Mouse (Mus musculus) spleen, embryonic (tissue): ENCODE data around the gene Chchd2.
"Not testable (repeated sequence)": the region's sequence is repeated elsewhere in the genome, so short reads cannot be mapped to it uniquely, and the experiment has no call there.

Source experiments
- CTCF ChIA-PET: fragments of 350-600 bp; sonication (Branson Sonifier 250); formaldehyde crosslinking; loops from one replicate; lab custom pipeline; 2022; lab: Charles Lee

Gene Chchd2

DNA sequence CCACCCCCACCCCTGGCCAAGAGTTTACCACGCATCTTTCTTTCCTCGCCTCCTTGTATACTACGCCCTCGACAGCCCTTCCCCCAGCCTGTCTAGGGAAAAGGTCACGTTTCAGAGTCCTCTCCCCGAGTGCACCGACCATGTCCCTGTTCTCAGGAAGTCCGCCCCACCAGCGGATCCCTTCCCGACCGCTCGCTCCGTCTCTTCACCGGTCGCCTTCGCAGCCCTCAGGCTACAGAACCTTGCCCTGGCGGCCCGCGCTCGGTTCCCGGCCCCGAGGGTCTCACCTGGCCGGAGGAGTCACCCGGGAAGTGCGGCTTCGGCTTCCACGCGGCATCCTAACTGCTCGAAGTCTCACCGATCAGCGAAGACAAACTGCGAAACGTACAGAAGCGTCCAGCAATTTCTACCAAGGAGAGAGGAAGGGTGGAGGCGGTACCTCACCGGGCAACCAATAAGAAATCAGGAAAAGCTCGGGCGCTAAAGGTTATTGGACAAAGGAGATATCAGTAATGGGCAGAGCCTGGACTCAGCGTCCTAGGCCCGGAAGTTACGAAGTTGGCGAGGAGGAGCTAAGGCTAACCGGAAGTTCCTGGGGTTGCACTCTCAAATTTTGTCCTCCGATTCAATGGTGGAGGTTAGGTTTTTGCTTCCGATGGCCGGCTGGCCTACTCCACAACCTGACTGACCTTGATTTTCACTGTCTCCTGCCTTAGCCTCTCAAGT lies at the start of gene Chchd2:
Gene Chchd2, minus strand, starts transcription at position 560 of the 726 bp plus-strand sequence.
- CTCF ChIA-PET: interaction anchor here (0.9 kb wide), 1 partner anchor 21 kb away, joined by 5 read pairs; no protein-coding TSS in a partner anchor

DNA sequence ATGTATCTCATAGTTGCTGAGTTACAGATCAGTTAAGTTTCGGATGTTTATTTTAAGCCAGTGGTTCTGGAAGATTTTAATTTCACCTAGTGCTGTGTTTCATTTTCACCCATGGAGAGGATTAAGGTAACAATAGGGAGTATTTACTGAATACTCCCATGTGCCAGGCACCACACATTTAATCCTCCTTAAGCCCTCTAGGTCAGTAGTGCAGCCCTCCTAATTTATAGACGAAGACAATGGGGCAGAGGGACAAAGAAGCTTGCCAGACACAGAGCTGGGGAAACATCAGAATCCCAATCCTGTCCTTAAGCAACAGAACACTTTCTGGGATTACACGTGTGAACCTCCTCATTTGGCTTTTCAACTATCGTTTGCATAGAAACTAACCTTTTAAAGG lies 49.7 kb upstream of the Chchd2 start:
- CTCF ChIA-PET: no interaction called here

DNA sequence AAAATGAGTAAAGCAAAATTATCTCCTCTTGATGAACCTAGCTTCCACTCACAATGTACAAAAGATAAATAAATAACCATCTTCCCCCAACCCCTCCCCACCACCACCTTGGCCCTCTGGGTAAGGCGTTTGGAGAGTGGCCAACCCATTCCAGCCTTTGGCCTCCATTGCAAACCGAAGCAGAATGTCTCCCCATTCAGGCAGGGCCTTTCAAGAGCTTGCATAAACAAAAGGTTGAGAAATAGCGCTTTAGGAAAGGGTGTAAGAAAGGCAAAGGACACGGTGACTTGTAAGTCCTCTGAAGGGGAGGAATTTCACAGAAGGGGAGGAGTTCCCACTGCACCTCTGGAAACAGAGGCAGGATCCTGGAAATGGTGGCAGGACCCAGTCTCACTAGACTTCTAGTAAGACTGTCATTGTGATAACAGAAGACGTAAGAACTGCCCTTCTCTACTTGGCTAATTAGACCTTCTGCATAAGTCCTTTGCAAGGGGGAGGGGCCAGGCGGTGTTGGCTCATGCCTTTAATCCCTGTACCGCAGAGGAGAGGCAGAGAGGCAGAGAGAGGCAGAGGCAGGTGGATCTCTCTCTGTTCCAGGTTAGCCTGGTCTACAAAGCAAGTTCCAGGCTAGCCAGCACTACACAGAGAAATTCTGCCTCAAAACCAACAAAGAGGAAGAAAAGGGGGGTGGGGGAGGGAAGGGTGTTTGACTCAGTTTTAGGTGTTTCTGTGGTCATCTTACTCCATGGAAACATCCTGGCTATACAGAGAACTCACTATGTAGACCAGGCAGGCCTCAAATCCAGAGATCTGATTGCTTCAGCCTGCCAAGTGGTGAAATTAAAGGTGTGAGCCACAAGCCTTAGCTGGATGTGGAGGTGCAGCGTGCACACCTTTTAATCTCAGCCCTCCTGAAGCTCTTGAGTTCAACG lies 42.9 kb upstream of the Chchd2 start:
- CTCF ChIA-PET: no interaction called here

DNA sequence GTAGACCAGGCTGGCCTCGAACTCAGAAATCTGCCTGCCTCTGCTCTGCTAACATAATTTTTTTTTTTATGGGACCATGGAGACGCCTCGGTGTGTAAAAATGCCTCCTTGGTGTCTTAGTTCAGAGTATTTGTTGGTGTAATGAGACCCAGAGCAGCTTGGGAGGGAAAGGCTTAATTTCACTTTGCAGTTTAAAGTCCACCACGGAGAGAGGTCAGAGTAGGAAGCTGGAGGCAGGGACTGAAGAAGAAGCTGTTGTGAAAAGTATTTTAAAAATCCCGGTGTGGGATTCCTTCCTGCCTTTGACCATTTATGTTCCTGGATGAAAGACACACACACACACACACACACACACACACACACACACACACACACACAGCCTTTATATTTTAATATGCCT lies 38.7 kb upstream of the Chchd2 start:
- CTCF ChIA-PET: interaction anchor here (0.5 kb wide), 1 partner anchor 9 kb away, joined by 16 read pairs; no protein-coding TSS in a partner anchor

DNA sequence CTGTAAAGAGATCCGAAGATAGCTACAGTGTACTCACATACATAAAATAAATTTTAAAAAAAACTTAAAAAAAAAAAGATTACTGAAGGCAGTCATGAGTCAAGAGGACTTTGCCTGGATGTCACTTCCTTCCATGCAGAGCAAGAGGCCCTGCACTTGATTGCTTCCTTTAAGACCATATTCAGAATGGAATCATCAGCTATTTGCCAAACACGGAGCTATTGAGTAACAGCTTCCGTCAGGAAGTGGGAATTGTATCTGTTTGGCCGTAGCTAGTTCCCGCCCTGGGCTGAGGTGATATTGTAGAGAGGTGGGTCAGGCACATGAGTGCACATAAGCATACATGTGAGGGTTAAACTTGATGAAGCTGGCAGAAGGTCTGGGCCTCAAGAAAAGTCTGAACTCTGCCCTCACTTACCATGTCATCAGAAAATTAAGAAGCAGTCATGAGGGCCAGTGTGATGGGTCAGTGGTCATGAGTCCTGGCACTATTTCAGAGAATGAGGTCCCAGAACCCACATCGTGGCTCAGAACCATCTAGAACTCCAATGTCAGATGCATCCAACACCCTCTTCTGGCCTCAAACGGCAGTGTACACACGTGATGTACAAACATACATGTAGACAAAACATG lies 37.7 kb upstream of the Chchd2 start:
- CTCF ChIA-PET: no interaction called here

DNA sequence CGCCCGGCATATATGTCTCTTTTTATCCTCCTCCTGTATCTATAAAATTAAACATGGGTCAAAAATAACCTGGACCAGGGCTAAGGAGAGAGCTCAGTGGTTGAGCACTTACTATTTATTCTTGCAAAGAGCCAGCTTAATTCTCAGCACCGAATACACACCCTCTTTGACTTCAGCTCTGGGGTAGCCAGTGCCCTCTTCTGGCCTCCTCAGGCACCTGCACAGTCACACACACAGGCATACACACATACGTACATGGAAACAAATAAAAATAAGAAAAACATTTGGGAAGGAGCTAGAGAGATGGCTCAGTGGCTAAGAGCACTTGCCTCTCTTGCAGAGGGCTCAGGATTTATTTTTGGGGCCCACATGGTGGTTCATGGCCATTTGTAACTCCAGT lies 34.7 kb upstream of the Chchd2 start:
- CTCF ChIA-PET: no interaction called here

DNA sequence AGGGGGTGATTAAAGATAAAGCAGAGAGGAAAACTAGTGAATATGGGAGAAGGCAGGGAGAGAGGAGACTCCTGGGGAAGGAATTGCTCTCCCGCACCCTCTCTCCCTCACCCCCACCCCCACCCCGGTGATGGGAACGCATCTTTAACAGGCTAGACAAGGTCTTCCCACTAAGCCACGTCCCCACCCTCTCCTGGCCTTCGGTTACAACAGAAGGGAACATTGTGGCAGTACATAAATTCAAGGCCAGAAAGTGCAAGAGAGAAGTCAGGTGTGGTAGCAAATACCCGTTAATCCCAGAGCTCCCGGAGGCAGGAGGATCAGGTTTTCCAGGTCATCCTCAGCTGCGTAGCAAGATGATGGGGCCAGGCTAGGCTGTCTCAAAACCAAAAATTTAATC lies 32.0 kb upstream of the Chchd2 start:
- CTCF ChIA-PET: no interaction called here

DNA sequence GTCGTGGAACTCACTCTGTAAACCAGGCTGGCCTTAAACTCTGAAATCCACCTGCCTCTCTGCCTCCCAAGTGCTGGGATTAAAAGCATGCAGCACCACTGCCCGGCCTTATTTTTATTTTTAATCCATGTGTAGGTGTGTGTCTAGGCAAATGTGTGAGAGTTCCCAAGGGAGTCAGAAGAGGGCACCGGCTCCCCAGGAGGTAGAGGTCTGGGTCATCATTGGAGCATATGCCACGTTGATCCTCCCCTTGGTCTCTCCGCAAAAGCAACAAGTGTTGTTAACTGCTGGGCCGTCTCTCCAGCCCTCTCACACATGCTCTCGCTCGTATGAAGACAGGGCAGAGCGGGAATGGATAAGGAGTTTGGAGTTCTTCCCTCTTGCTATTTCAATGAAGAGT lies 31.5 kb upstream of the Chchd2 start:
- CTCF ChIA-PET: no interaction called here

DNA sequence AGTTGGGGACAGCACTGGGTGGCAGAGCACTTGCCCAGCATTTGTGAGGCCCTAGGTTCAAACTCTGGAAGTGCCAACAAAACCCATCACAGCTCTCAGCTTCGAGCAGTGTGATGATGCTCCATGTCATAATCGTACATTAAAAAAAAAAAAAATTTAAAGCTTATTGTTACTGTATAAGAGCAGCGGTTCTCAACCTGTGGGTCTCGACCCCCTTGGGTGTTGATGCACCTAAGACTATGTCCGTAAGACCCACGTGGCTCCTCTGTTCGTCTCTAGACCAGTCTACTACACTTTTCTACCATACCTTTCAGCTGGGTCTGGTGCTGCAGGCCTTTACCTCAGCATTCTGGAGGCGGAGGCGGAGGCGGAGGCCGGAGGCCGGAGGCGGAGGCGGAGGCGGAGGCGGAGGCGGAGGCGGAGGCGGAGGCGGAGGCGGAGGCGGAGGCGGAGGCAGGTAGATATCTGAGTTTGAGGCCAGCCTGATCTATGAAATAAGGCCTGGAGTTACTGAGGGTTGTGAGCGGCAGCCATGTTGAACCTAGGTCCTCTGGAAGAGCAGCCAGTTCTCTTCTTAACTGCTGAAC lies 30.9 kb upstream of the Chchd2 start:
- CTCF ChIA-PET: no interaction called here

DNA sequence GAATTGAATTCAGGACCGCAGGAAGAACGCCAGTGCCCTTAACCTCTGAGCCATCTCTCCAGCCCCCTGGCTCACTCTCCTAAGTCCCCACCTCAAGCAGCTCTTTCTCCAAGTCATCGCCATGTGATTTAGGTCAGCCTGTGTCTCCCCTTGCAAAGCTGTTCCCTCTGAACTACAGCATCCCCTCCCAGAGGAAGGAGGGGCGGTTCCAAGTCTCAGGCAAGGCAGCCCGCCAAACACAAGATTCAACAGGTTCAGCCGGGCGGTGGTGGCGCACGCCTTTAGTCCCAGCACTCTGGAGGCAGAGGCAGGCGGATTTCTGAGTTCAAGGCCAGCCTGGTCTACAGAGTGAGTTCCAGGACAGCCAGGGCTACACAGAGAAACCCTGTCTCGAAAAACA lies 28.2 kb upstream of the Chchd2 start:
- CTCF ChIA-PET: not testable (repeated sequence)

DNA sequence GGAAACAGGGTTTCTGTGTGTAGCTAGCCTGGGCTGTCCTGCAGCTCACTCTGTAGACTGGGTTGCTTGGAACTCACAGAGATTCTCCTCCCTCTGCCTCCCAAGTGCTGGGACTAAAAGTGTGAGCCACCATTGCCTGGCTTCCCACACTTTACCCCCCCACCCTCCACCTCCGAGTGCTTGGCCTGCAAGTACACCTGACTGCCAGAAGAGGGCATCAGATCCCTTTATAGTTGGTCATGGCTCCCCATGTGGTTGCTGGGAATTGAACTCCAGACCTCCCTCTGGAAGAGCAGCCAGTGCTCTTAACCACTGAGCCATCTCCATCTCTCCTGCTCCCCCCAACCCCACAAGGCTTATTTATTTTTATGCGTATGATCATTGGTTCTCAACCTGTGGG lies 26.8 kb upstream of the Chchd2 start:
- CTCF ChIA-PET: no interaction called here

DNA sequence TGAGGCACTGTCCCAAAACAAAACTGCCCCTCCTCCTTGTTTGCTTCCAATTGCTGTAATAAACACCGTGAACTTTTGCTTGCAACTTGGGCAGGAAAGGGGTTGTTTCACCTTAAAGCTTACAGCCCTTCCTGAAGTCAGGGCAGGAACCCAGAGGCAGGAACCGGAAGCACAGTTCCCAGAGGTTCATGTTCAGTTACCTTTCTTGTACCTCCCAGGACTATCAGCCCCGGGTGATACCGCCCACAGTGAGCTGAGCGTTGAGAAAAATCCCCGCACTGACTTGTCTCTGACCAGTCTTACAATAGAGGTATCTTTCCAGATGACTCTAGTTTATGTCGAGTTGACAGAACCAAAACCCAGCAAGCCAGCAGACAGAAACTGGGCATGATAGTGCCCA lies 22.3 kb upstream of the Chchd2 start:
- CTCF ChIA-PET: interaction anchor here (0.6 kb wide), 1 partner anchor 18 kb away, joined by 17 read pairs; no protein-coding TSS in a partner anchor

DNA sequence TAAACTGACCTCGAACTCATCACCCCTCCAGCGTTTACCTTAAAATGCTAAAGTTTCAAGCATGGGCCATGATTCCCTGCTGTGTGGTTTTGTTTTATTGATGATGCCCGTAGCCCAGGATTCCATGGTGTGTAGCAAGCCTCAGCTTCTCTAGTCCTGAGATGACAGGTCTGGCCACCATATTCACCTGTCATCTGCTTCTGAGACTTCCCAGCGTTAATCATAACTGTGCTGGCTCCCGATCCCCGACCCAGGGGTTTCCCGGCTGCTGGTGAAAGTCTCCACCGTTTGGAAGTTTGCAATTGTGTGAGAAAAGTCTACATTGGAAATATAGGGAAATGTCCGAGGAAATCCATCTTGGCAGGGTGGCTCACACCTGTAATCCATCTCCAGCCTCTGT lies 21.9 kb upstream of the Chchd2 start:
- CTCF ChIA-PET: interaction anchor here (0.6 kb wide), 1 partner anchor 33 kb away, joined by 3 read pairs; no protein-coding TSS in a partner anchor

DNA sequence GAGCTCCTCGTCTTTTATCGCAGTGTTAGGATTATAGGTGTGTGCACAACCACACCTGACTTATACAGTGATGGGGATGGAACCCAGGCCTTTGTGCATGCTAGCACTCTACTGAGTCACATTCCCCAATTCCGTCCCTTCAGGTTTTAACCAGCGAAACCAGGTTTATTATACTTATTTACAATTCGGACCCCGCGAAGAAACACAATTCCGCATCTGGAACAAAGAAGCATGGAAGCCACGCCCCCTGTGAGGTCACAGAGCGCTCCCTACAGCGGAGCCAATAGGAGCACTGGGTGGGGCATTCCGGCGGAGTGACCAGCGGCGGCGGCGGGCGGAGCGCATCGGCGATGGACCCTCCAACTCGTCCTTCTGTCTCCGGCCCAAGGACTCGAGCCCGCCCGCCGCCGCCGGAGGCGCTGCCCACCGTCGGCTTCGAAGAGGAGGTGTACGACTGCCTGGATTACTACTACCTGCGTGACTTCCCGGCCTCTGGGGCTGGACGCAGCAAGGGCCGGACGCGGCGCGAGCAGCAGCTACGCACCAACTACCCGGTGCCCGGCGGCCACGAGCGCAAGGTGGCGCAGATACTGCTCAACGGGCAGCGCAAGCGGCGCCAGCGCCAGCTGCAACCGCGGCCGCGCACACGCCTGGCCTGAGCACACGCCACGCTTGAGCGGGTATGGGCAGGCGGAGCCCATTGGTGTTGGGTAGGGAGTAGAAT lies 21.1 kb upstream of the Chchd2 start, which contains the start of gene Nupr1l:
Gene Nupr1l, plus strand, starts transcription at position 299 of the 724 bp plus-strand sequence.
- CTCF ChIA-PET: interaction anchor here (0.6 kb wide), 1 partner anchor 33 kb away, joined by 3 read pairs; no protein-coding TSS in a partner anchor

DNA sequence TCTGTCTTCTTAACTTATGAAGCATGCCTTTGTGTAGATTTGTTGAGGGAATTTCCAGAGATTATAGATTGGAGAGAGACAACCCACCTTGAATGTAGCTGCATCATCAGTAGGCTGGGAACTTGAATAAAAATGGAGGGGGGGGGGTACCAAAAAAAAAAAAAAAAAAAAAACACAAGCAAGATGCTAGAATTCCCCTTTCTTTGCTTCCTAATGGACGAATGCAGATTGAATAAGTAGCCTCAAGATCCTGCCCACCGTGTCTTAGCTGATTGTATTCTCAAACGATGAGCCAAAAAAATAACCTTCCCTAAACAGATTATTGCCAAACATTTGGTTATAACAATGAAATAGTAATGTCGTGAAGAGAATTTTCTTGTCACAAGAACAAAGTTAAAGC lies 20.5 kb upstream of the Chchd2 start:
- CTCF ChIA-PET: no interaction called here

DNA sequence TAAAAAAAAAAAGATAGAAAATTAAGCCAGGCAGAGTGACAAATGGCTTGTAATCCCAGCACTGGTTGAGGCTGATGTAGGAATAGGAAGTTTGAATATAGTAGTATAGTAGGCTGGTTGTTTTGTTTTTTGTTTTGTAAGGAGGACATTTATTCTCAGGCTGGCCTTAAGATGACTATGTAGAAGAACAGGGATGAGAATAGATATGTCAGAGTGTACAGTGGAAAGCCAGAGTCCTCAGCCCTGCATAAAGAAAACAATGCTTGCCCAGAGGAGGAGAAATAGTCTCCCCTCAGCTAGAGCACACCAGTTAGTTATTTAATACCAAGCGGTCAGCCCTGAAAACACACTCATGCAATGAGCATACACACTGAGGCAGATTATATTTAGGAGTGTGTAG lies 11.2 kb upstream of the Chchd2 start, which contains the start of gene Phkg1:
Gene Phkg1, minus strand, starts transcription at position 101 of the 400 bp plus-strand sequence.
- CTCF ChIA-PET: no interaction called here

DNA sequence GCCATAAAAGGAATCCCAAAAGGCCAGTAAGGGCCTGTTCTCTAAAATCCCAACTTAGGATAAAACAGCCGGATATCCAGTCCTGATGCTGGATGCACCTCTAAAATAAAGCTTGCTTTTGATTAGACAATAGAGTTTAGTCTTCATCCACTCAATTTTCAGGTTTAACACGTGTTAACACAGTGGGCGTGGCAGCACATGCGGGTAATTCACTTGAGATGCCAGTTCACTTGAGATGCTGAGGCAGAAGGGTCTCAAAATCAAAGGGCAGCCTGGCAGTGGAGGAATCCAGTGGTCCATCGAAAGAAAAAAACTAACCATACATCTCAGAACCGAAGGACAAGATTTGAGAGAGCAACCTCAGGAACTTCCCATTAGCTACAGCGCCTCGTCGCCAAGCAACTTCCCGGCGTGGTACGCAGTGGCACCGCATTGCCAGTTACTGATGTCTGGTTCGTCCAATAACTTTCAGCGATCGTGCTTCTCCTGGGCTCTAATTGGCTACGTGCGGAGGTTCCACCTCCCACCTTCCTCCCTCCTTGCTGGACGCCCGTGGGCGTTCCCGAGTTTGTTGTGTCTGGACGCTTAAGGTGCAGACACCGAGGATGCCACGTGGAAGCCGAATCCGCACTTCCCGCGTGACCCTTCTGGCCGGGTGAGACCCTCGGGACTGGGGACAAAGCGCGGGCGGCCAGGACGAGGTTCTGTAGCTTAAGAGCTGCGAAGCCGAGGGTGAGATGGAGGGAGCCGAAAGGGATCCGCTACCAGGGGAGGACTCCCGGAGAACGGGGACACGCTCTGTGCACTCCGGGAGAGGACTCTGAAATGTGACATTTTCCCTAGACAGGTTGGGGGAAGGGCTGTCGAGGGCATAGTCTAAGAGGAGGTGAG lies 8.2 kb upstream of the Chchd2 start, which contains the start of gene Zbed5:
Gene Zbed5, plus strand, starts transcription at position 526 of the 891 bp plus-strand sequence.
- CTCF ChIA-PET: interaction anchor here (0.7 kb wide), 1 partner anchor 42 kb away, joined by 3 read pairs; no protein-coding TSS in a partner anchor

DNA sequence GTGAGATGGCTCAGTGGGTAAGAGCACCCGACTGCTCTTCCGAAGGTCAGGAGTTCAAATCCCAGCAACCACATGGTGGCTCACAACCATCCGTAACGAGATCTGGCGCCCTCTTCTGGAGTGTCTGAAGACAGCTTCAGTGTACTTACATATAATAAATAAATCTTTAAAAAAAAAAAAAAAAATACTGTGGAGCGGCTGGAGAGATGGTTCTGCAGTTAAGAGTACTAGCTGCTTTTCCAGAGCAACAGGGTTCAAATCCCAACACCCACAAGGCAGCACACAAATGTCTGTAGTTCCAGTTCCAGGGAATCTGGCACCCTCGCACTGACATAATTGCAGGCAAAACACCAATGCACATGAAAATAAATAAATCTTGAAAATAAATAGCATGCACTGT lies 3.1 kb upstream of the Chchd2 start:
- CTCF ChIA-PET: not testable (repeated sequence)

DNA sequence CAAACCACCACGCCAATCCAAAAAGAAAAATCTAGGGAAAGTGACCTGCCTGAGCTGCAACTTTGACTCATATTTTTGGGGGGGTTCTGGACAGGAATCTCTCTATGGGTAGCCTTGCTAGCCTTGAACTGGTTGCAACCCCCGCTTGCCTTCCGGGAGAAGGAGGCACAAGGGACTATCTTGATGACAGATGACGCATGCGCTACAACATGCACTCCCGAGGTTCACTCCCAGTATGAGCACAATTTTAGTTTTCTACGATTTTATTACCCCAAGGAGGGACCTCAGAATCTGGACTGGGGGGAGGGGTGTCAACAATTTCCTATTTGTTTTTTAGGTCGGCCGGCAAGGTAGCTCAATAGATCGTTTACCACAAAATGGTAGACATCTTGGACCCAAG lies 999 bp downstream of the Chchd2 start:
- CTCF ChIA-PET: no interaction called here
